Mouse (Mus musculus) liver, embryonic 13.5 days (tissue): Measurements from ENCODE around the gene Tfeb. TPM values are rescaled to one million over a fixed set of nuclear protein-coding genes. Genes with fewer than 3 reads are reported as not detected.
A peak's percentile ranks its signal among the peaks of the same experiment; 100 is the strongest.

Source experiments
- ATAC-seq: fragments of 200-750 bp; cut with Nextera tagmentation; 2 replicates; pipeline ENCODE4 v1.8.0; 2017; ENCODE audit warnings: low read depth, mild to moderate bottlenecking, moderate number of reproducible peaks, moderate library complexity
- DNase-seq: peaks from one replicate; pipeline ENCODE4 v3.0.0; 2022
- H3K27ac ChIP-seq: fragments of 300-500 bp; sonication (generic); 2 replicates; pipeline ENCODE4 v1.5.1; 2015; ENCODE audit warnings: moderate library complexity, mild to moderate bottlenecking, inconsistent platforms
- H3K27me3 ChIP-seq: fragments of 300-500 bp; sonication (generic); 2 replicates; pipeline ENCODE4 v1.6.1; 2015; ENCODE audit warnings: mild to moderate bottlenecking, inconsistent platforms
- H3K36me3 ChIP-seq: fragments of 300-500 bp; sonication (generic); 2 replicates; pipeline ENCODE4 v1.6.1; 2015; ENCODE audit warnings: mild to moderate bottlenecking, inconsistent platforms
- H3K4me1 ChIP-seq: fragments of 300-500 bp; sonication (generic); replicated peaks from 2 replicates; pipeline ENCODE4 v1.6.1; 2015; ENCODE audit warnings: inconsistent platforms
- H3K4me2 ChIP-seq: fragments of 300-500 bp; sonication (generic); 2 replicates; pipeline ENCODE4 v1.6.1; 2015; ENCODE audit warnings: inconsistent platforms, mild to moderate bottlenecking, moderate library complexity
- H3K4me3 ChIP-seq: fragments of 300-500 bp; sonication (generic); replicated peaks from 2 replicates; pipeline ENCODE4 v1.5.1; 2015; ENCODE audit warnings: mild to moderate bottlenecking, inconsistent platforms
- H3K9ac ChIP-seq: fragments of 300-500 bp; sonication (generic); 2 replicates; pipeline ENCODE4 v1.6.1; 2015; ENCODE audit warnings: mild to moderate bottlenecking, inconsistent platforms
- H3K9me3 ChIP-seq: fragments of 300-500 bp; sonication (generic); replicated peaks from 2 replicates; pipeline ENCODE4 v1.6.1; 2016; ENCODE audit warnings: inconsistent platforms
- WGBS: fragments of 180-500 bp; shearing (Covaris S2); methylation state at CpG from one replicate; pipeline ENCODE4 v1.1.7; 2015; ENCODE audit not compliant: insufficient replicate concordance; 5-methylcytosine and 5-hydroxymethylcytosine counted together
- polyA plus RNA-seq: library from polyadenylated mRNA; unstranded; fragments of >200 nt; fragmentation: Nextera tagmentation; extraction: Ambion mirVana; gene quantifications from 2 replicates; pipeline ENCODE4 v1.2.1, GENCODE M21; 2015

The Tfeb gene
- polyA plus RNA-seq, 1 experiment from 2014 or later = 4.4 TPM

GRCm38 (mm10) chr17:47740186-47740585 is 3.4 kb downstream of the Tfeb start:
- Histone ChIP-seq H3K9me3 (no peaks in the 10 kb centered on the region), H3K4me3 (no peak overlapping the region), H3K9ac (no peak overlapping the region), H3K27me3 (peaks cover 25% of the 10 kb centered on the region), H3K36me3 (no peaks in the 10 kb centered on the region), H3K27ac (no peak overlapping the region), H3K4me2 (no peak overlapping the region), H3K4me1 (peaks cover 62% of the 10 kb centered on the region)
- no peak for DNase-seq
- no peak for ATAC-seq
- WGBS = 78% methylated on average over 2 of the region's 2 CpGs

- H3K4me1 ChIP-seq = peaks cover 52% of the 10 kb centered on the region
- WGBS = 8% methylated on average over 16 of the region's 16 CpGs
- H3K27ac ChIP-seq = peak overlapping the region; percentile 69
- H3K4me3 ChIP-seq = no peak overlapping the region; the same call in 1 of the 2 replicates
- 0 out of 2 replicates have a peak overlapping the region, but pooled peaks have one; percentile 29 for H3K9ac ChIP-seq
- peak; percentile 84 for ATAC-seq
- peaks cover 14% of the 10 kb centered on the region for H3K27me3 ChIP-seq
- H3K4me2 ChIP-seq = peak overlapping the region; percentile 55
- no peaks in the 10 kb centered on the region for H3K36me3 ChIP-seq
- no peaks in the 10 kb centered on the region for H3K9me3 ChIP-seq
- peak; percentile 58 for DNase-seq
Measured at GRCm38 (mm10) chr17:47742991-47743734, 6.3 kb downstream of the Tfeb start.

DNA sequence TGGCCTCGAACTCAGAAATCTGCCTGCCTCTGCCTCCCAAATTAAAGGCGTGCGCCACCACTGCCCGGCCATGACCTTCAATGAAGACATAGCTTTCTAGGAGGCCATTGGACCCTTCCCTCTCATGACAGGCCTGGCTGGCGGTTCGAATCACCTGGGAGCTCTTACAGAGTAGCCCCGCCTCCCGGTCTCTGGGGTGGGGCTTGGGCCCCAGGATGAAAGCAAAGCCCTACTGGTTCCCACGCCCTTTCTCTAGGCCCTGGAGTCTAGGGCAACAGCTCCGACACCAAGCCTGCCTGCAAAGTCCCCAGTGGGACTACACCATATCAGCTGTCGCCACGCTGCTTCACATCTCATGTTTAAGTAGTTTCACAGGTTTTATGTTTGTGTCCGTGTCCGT is 7.3 kb downstream of the Tfeb start:
- Histone ChIP-seq H3K4me2 (no peak overlapping the region), H3K27ac (no peak overlapping the region), H3K4me1 (peaks cover 51% of the 10 kb centered on the region), H3K9ac (no peak overlapping the region), H3K36me3 (no peaks in the 10 kb centered on the region), H3K27me3 (peaks cover 5% of the 10 kb centered on the region), H3K4me3 (no peak overlapping the region), H3K9me3 (no peaks in the 10 kb centered on the region)
- no peak for DNase-seq
- 75% methylated on average over 14 of the region's 14 CpGs for WGBS
- ATAC-seq = no peak

DNA sequence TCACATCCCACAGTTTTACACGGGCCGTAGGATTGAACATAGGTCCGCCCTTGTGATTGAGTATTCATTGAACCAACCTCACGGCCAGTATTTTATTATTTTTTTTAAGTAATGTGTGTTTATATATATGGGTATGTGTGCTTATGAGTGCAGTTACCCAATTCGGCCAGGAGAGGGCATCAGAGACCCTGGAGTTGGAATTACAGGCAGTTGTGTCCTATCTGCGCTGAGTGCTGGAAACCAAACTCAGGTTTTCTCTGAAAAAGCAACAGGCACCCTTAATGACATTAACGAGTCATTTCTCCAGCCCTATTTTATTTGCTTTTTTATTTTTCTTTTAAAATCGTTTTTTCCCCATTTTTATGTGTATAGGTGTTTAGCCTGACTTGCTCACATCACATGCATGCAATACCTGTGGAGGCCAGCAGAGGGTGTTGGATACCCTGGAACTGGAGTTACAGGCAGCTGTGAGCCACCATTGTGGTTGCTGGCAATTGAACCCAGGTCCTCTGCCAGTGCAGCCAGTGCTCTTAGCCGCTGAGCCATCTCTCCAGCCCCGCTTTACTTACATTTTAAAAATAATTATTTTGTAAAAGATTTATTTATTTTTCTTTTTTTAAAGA is 8.0 kb downstream of the Tfeb start:
- no peak overlapping the region for H3K27ac ChIP-seq
- H3K4me2 ChIP-seq = no peak overlapping the region
- DNase-seq (no peak), ATAC-seq (no peak)
- H3K9ac ChIP-seq = no peak overlapping the region
- H3K4me3 ChIP-seq = no peak overlapping the region
- H3K36me3 ChIP-seq = no peaks in the 10 kb centered on the region
- 76% methylated on average over 10 of the region's 10 CpGs for WGBS
- H3K4me1 ChIP-seq = peaks cover 52% of the 10 kb centered on the region
- H3K27me3 ChIP-seq = no peaks in the 10 kb centered on the region
- no peaks in the 10 kb centered on the region for H3K9me3 ChIP-seq

DNA sequence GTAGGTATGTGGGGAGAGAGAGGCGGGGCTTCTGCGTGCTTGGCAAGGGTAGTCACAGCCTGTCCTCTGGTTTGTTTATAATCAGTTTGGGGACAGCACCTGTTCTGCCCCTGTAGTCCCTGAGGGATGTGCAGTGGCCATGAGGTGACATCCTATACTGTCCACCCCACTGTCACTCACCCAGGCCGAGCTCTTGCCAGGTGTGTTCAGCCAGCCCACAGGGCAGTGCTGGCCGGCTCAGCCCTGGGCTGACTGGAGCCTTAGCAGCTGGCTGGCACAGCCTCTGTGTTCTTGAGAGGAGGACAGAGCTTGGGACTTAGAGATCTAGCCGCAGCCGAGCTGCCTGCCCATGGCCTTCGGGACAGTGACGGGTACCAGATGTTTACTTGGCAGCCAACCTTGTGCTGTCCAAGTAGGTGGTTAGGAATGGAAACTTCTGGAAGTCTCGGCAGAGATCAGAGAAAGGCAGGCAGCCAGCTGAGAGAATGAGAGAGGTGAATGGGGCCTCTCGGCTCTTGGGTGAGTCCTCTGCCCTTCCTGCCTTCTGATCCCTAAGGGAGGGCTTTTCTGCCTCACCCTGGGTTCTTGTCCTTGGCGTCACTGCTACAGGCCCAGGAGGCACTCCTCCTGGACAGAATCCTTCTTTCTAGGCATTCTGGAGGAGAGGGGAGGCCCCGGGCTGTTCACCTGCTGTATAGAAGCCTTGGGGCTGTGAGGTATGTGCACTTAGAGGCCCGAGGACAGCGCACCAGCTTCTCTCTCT is 12.1 kb downstream of the Tfeb start:
- H3K4me1 ChIP-seq = peaks cover 48% of the 10 kb centered on the region
- no peak overlapping the region for H3K4me3 ChIP-seq
- H3K27me3 ChIP-seq = no peaks in the 10 kb centered on the region
- ATAC-seq (peak; percentile 11; the same call in 1 of the 2 replicates), DNase-seq (no peak)
- no peak overlapping the region for H3K4me2 ChIP-seq
- 0 out of 2 replicates have a peak overlapping the region, but pooled peaks have one; percentile 7 for H3K27ac ChIP-seq
- peaks cover 7% of the 10 kb centered on the region; the same call in 1 of the 2 replicates for H3K36me3 ChIP-seq
- H3K9me3 ChIP-seq = peaks cover 4% of the 10 kb centered on the region; the same call in 1 of the 2 replicates
- WGBS = 69% methylated on average over 14 of the region's 14 CpGs
- H3K9ac ChIP-seq = peak overlapping the region; percentile 14; the same call in 1 of the 2 replicates

- H3K4me3 ChIP-seq = no peak overlapping the region
- DNase-seq = no peak
- no peak overlapping the region for H3K4me2 ChIP-seq
- no peaks in the 10 kb centered on the region for H3K27me3 ChIP-seq
- H3K4me1 ChIP-seq = peaks cover 51% of the 10 kb centered on the region
- H3K9ac ChIP-seq = peak overlapping the region; percentile 14; the same call in 1 of the 2 replicates
- ATAC-seq = peak; percentile 69
- 0 out of 2 replicates have a peak overlapping the region, but pooled peaks have one; percentile 23 for H3K27ac ChIP-seq
- WGBS = 33% methylated on average over 3 of the region's 3 CpGs
- peaks cover 4% of the 10 kb centered on the region; the same call in 1 of the 2 replicates for H3K9me3 ChIP-seq
- peaks cover 7% of the 10 kb centered on the region; the same call in 1 of the 2 replicates for H3K36me3 ChIP-seq
Measured at GRCm38 (mm10) chr17:47749626-47750025, 12.8 kb downstream of the Tfeb start.

- Histone ChIP-seq H3K27me3 (no peaks in the 10 kb centered on the region), H3K4me2 (no peak overlapping the region), H3K4me1 (peaks cover 54% of the 10 kb centered on the region), H3K9ac (peak overlapping the region; percentile 39), H3K4me3 (no peak overlapping the region), H3K9me3 (peaks cover 4% of the 10 kb centered on the region; the same call in 1 of the 2 replicates), H3K36me3 (peaks cover 7% of the 10 kb centered on the region; the same call in 1 of the 2 replicates), H3K27ac (peak overlapping the region; percentile 23; the same call in 1 of the 2 replicates)
- no peak for DNase-seq
- 73% methylated on average over 6 of the region's 6 CpGs for WGBS
- no peak for ATAC-seq
Measured at GRCm38 (mm10) chr17:47750101-47750500, 13.3 kb downstream of the Tfeb start.

- DNase-seq = no peak
- H3K9me3 ChIP-seq = peaks cover 4% of the 10 kb centered on the region; the same call in 1 of the 2 replicates
- peaks cover 7% of the 10 kb centered on the region; the same call in 1 of the 2 replicates for H3K36me3 ChIP-seq
- no peak overlapping the region for H3K27ac ChIP-seq
- no peaks in the 10 kb centered on the region for H3K27me3 ChIP-seq
- no peak overlapping the region for H3K4me2 ChIP-seq
- 72% methylated on average over 5 of the region's 5 CpGs for WGBS
- H3K4me3 ChIP-seq = no peak overlapping the region
- H3K4me1 ChIP-seq = peaks cover 68% of the 10 kb centered on the region
- H3K9ac ChIP-seq = no peak overlapping the region
- no peak for ATAC-seq
Measured at GRCm38 (mm10) chr17:47751811-47752210, 15.0 kb downstream of the Tfeb start.

GRCm38 (mm10) chr17:47753130-47753775 is 16.4 kb downstream of the Tfeb start:
- Histone ChIP-seq H3K9ac (peak overlapping the region; percentile 55), H3K36me3 (peaks cover 7% of the 10 kb centered on the region; the same call in 1 of the 2 replicates), H3K4me1 (peaks cover 74% of the 10 kb centered on the region), H3K4me2 (peak overlapping the region; percentile 42), H3K27me3 (no peaks in the 10 kb centered on the region), H3K9me3 (peaks cover 4% of the 10 kb centered on the region; the same call in 1 of the 2 replicates), H3K27ac (peak overlapping the region; percentile 79), H3K4me3 (no peak overlapping the region)
- DNase-seq (peak; percentile 44), ATAC-seq (peak; percentile 75)
- WGBS = 19% methylated on average over 8 of the region's 8 CpGs

DNA sequence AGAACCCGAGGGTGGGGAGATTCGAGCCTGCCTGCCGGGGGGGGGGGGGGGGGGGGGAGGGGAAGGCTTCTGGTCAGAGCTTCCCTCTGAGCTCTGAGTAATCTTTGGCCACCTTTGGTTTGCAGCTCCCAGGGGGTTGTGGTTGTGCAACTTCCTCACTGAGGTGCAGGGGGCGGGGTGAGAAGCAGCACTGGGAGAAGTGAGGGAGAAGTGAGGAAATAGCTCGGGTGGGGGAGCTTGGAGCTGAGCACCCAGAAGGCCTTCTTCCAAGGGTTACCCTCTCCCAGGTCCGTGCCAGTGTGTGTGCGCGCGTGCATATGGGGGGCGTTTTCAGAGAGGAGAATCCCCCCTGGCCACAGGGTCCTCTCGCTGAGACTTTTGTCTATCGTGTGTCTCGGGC is 17.4 kb downstream of the Tfeb start:
- peak; percentile 50 for DNase-seq
- H3K27ac ChIP-seq = peak overlapping the region; percentile 79

More for the DNA sequence above, 17.4 kb downstream of the Tfeb start:
- 30% methylated on average over 10 of the region's 13 CpGs for WGBS
- Histone ChIP-seq H3K36me3 (peaks cover 7% of the 10 kb centered on the region; the same call in 1 of the 2 replicates), H3K9ac (peak overlapping the region; percentile 55; the same call in 1 of the 2 replicates), H3K4me2 (peak overlapping the region; percentile 42; the same call in 1 of the 2 replicates), H3K4me3 (no peak overlapping the region), H3K4me1 (peaks cover 66% of the 10 kb centered on the region), H3K27me3 (no peaks in the 10 kb centered on the region), H3K9me3 (peaks cover 4% of the 10 kb centered on the region; the same call in 1 of the 2 replicates)
- peak; percentile 45 for ATAC-seq
